Mouse (Mus musculus): ENCODE results near the gene Ryr1. TPM values are rescaled to one million over a fixed set of nuclear protein-coding genes. Genes with fewer than 3 reads are reported as not detected.

Ryr1 gene
- polyA plus RNA-seq, 1 experiment from 2014 or later = 2.2 TPM

DNA sequence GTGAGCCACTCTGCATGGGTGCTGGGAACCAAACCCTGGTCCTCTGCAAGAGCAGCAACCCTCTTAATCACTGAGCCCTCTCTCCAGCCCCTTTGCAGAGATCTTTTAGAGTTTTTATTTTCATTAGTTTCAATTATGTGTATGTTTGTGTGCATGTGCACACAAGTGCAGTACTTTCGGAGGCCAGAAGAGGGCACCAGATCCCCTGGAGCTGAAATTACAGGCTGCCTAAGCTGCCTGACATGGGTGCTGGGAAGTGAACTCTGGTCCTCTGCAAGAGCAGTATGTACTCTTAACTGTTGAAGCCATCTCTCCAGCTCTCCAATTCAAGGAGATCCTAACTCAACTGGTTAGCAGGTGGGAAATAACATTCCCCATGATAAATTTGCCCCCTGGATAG is 110.0 kb downstream of the Ryr1 start:
- H3K9me3 ChIP-seq (replicated peaks) = no peaks in the 10 kb centered on the region
- H3K27me3 ChIP-seq (ENCODE audit: low read depth, poor library complexity, severe bottlenecking) = peaks cover 37% of the 10 kb centered on the region
- DNase-seq (ENCODE audit: low spot score) = no peak
- no peaks in the 10 kb centered on the region for H3K36me3 ChIP-seq
- H3K4me1 ChIP-seq = peaks cover 10% of the 10 kb centered on the region
- H3K27ac ChIP-seq = no peak overlapping the region
- no peak overlapping the region for H3K4me3 ChIP-seq
- WGBS = 95% methylated on average over 1 of the region's 1 CpGs

DNA sequence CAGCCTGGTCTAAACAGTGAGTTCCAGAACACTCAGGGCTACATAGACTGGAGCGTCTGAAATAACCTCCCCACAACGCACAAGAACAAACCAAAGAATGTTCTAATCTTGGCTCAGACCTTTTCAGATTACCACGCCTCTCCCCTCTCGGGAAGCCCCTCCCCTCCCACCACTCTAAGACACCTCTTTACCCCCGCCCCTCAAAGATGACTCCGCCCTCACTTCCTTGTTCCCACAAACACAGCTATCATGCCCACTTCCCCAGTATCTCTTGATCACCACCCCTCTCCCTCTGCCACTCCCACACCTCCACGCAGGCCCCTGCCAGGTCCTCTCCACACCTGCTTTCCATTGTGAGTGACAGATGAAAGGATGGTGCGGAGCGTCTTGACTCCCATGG is 116.3 kb downstream of the Ryr1 start:
- DNase-seq (ENCODE audit: low spot score) = no peak
- Histone ChIP-seq H3K4me3 (no peak overlapping the region), H3K9me3 (replicated peaks) (no peaks in the 10 kb centered on the region), H3K27ac (no peak overlapping the region), H3K36me3 (no peaks in the 10 kb centered on the region), H3K4me1 (no peaks in the 10 kb centered on the region), H3K27me3 (ENCODE audit: low read depth, poor library complexity, severe bottlenecking) (no peaks in the 10 kb centered on the region)
- 83% methylated on average over 9 of the region's 9 CpGs for WGBS

DNA sequence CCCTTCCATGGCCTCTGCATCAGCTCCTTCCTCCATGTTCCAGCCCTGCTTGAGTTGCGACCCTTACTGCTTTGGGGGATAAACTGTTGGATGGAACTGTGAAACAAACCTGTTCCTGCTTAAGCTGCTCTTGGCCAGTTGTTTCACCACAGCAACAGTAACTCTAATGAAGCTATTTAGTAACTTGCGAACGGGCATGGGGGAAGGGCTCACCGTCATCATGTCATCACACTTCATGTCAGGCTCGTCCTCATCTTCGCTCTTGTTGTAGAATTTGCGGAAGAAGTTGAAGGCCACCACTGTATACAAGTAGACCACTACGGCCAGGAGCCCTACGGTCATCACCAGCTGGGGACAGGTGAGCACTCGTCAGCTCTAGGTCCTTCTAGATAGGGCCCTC is 116.8 kb downstream of the Ryr1 start:
- H3K36me3 ChIP-seq = no peaks in the 10 kb centered on the region
- no peaks in the 10 kb centered on the region for H3K4me1 ChIP-seq
- DNase-seq (ENCODE audit: low spot score) = no peak
- no peaks in the 10 kb centered on the region for H3K27me3 ChIP-seq (ENCODE audit: low read depth, poor library complexity, severe bottlenecking)
- 95% methylated on average over 10 of the region's 10 CpGs for WGBS
- no peaks in the 10 kb centered on the region for H3K9me3 ChIP-seq (replicated peaks)
- no peak overlapping the region for H3K27ac ChIP-seq
- no peak overlapping the region for H3K4me3 ChIP-seq

DNA sequence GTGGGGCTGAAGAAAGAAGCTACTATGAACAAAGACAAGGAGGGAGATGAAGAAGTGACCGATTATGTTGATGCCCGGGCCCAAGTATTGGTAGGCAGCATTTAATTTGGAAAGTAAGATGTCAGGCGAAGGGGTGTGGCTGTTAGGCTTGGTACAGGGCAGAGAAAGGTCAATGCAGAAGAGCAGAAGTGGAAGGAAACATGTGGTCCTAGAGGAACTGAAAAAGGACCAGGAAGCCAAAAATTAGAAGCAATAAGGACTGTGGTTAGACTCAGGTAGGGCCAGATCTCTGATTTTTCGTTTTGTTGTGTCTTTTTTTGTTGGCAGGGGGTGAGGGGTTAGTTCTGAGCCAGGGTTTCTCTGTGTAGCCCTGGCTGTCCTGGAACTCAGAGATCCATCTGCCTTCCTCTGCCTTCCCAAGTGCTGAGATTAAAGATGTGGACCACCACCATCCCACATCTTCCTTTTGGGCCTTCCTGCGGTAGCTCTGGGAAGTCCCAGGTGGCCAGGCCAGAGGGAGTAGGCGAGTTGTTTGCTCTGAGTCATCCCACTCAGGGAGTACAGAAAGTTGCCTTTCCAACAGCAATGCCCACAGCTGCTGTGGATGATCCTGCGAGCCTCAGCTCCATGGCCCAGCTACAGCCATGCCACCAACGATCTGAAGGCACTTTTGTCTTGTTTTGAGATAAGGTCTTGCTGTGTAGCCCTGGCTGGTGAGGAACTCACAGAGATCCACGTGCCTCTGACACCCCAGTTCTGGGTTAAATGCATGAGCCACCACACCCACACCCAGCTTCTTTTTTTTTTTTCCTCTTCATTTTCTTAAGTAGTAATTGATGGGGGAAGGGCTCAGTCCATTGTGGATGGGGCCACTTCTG is 117.5 kb downstream of the Ryr1 start:
- Histone ChIP-seq H3K9me3 (replicated peaks) (no peaks in the 10 kb centered on the region), H3K36me3 (no peaks in the 10 kb centered on the region), H3K4me3 (no peak overlapping the region), H3K4me1 (no peaks in the 10 kb centered on the region), H3K27ac (no peak overlapping the region), H3K27me3 (ENCODE audit: low read depth, poor library complexity, severe bottlenecking) (no peaks in the 10 kb centered on the region)
- DNase-seq (ENCODE audit: low spot score) = no peak
- 88% methylated on average over 9 of the region's 9 CpGs for WGBS

DNA sequence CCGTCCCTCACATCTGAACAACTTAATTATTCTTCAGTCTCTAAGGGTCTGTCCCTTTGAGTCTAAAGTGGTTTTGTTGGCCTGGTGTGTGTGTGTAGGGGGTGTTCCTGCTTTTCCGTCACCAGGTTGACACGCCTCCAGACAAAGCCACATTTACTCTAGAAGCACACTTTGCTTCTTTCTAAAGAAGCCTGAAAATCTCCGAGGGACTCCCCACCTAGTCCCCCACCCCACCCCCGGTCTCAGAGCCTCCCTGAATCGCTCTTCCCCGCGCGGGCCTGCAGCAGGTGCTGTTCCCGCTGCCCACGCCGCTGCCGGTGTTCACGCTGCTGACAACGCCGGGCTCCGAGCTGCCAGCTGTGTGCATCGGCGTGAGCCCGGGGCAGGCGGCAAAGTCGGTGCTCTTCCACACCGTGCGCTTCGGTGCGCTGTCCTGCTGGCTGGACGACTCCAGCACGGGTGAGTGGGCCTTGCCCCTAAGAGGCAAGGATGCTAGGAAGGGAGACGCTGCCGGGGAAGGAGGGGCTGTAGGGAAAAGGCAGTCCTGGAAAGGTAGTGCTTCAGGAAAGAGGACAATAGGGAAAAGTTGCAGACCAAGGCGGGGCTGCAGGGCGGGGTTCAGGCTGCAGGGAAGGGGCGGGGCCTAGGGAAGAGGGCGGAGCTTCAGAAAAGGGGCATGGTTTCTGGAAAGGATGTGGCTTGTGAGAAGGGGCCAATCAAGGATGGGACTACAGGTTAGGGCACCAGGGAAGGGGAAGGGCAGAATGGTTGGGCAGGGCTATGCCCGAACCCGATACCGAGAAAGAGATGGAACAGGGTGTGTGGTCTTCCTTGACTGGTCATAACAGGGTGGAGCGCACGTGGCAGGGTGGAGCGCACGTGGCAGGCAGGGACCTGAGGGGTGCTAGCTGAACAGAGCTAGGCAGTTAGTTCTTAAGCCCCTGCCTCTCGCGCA is 124.1 kb downstream of the Ryr1 start:
- Histone ChIP-seq H3K27ac (peak overlapping the region; percentile 92), H3K36me3 (peaks cover 3% of the 10 kb centered on the region; the same call in 1 of the 2 replicates), H3K4me3 (peak overlapping the region; percentile 67), H3K9me3 (replicated peaks) (no peaks in the 10 kb centered on the region), H3K27me3 (ENCODE audit: low read depth, poor library complexity, severe bottlenecking) (peaks cover 7% of the 10 kb centered on the region; the same call in 1 of the 2 replicates), H3K4me1 (peaks cover 13% of the 10 kb centered on the region)
- DNase-seq (ENCODE audit: low spot score) = peak; percentile 90
- WGBS = 7% methylated on average over 43 of the region's 43 CpGs

DNA sequence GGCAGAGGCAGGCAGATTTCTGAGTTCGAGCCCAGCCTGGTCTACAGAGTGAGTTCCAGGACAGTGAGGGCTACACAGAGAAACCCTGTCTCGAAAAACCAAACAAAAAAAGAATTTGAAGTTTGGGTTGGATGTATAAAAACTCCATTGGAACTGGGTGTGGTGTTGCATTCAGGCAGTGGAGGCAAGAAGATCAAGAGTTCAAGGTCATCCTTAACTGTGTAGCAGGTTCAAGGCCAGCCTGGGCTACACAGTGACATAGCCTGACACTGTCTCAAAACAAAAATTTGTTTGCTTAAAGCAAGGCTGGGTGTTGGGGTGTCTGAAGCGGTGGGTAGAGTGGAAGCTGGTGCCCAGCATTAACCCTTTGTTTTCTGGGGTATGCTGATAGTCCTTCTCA is 131.6 kb downstream of the Ryr1 start:
- Histone ChIP-seq H3K27me3 (ENCODE audit: low read depth, poor library complexity, severe bottlenecking) (no peaks in the 10 kb centered on the region), H3K36me3 (peaks cover 7% of the 10 kb centered on the region; the same call in 1 of the 2 replicates), H3K9me3 (replicated peaks) (no peaks in the 10 kb centered on the region), H3K4me3 (no peak overlapping the region), H3K4me1 (no peaks in the 10 kb centered on the region), H3K27ac (no peak overlapping the region)
- WGBS = 87% methylated on average over 3 of the region's 3 CpGs
- DNase-seq (ENCODE audit: low spot score) = no peak

DNA sequence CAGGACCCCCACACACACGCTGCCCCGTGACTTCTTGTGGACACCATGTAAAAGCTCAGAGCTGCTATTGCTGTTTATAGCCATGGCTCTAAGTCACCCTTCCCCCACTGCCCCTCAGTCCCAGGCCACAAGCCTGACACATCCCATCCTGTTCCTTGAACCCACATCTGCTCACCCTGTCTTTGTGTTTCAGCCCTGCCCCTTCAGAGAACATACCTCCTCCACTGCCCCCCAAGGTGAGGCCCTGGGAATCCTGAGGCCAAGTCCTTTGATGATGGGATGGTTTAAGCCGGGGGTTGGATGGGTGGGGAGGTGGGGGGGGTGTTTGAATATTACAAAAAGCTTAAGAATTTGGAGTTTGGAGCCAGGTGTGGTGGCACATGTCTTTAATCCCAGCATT is 132.0 kb downstream of the Ryr1 start:
- H3K36me3 ChIP-seq = peaks cover 7% of the 10 kb centered on the region; the same call in 1 of the 2 replicates
- no peak overlapping the region for H3K4me3 ChIP-seq
- 93% methylated on average over 3 of the region's 3 CpGs for WGBS
- no peaks in the 10 kb centered on the region for H3K4me1 ChIP-seq
- DNase-seq (ENCODE audit: low spot score) = no peak
- no peaks in the 10 kb centered on the region for H3K9me3 ChIP-seq (replicated peaks)
- 0 out of 2 replicates have a peak overlapping the region, but pooled peaks have one; percentile 1 for H3K27ac ChIP-seq
- no peaks in the 10 kb centered on the region for H3K27me3 ChIP-seq (ENCODE audit: low read depth, poor library complexity, severe bottlenecking)

DNA sequence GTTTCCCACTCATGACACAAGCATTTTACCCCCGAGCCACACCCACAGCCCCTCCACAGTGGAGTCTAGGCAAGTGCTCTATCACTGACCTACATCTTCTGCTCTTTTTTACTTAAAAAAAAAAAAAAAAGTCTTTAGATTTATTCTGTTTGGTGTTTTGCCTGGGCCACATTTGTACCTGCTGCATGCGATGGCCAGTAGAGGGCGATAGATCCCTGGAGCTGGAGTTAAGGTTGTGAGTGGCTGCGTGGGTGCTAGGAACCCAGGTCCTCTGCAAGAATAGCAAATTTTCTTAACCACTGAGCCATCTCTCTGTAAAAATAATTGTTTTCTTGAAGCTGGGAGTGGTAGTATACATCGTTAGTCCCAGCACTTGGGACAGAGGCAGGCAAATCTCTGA is 133.4 kb downstream of the Ryr1 start:
- Histone ChIP-seq H3K4me1 (no peaks in the 10 kb centered on the region), H3K27ac (no peak overlapping the region), H3K4me3 (no peak overlapping the region), H3K27me3 (ENCODE audit: low read depth, poor library complexity, severe bottlenecking) (no peaks in the 10 kb centered on the region), H3K36me3 (peaks cover 7% of the 10 kb centered on the region), H3K9me3 (replicated peaks) (no peaks in the 10 kb centered on the region)
- DNase-seq (ENCODE audit: low spot score) = no peak
- whole genome bisulfite sequencing = 63% methylated on average over 5 of the region's 5 CpGs

DNA sequence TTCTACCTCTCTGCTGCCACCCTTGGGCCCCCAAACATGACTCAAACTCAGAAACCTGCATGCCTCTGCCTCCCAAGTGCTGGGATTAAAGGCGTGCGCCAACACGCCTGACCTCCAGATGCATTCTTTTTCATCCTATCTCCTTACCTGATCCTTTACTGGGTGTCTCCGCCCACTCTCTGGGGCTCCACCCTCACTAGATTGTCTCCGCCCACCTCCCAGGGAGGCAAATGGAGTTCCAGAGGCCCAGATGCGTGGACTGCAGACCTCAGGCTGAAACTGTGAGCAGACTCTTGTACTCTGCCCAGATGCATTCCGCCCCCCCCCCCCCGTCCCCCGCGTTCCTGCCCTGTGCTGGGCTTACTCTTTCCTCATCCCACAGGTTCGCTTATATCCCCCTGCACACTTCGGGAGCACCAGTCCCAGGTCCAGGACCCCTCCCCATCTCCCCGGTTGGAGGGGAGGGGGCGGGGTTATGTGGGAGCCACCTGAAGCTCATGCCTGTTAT is 134.2 kb downstream of the Ryr1 start:
- WGBS = 56% methylated on average over 14 of the region's 14 CpGs
- Histone ChIP-seq H3K4me3 (no peak overlapping the region), H3K4me1 (no peaks in the 10 kb centered on the region)

DNA sequence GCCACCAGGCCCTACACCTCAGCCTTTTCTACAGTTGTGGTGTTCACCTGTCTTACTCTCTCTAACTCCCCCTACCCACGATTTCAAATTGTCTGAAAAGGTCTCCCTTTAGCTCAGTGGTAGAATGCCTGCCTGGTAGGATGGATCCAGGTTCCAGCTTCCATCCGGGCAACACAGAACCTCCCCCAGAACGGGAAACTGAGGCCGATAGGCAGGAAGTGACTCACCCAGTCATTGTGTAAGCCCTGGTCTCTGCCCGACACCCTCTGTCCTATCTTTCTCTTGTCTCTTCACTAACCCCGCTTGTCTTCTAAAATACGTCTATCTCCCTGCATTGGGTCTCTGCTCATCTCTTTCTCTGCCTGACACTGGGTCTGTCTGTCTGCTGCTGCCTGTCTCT is 139.8 kb downstream of the Ryr1 start:
- Histone ChIP-seq H3K9me3 (replicated peaks) (no peaks in the 10 kb centered on the region), H3K4me1 (peaks cover 27% of the 10 kb centered on the region), H3K27ac (no peak overlapping the region), H3K4me3 (no peak overlapping the region), H3K36me3 (peaks cover 6% of the 10 kb centered on the region; the same call in 1 of the 2 replicates), H3K27me3 (ENCODE audit: low read depth, poor library complexity, severe bottlenecking) (no peaks in the 10 kb centered on the region)
- no peak for DNase-seq (ENCODE audit: low spot score)
- WGBS = 90% methylated on average over 7 of the region's 7 CpGs

More for the DNA sequence above, 134.2 kb downstream of the Ryr1 start:
- Histone ChIP-seq H3K27ac (no peak overlapping the region), H3K36me3 (peaks cover 3% of the 10 kb centered on the region; the same call in 1 of the 2 replicates), H3K9me3 (replicated peaks) (no peaks in the 10 kb centered on the region), H3K27me3 (ENCODE audit: low read depth, poor library complexity, severe bottlenecking) (no peaks in the 10 kb centered on the region)
- DNase-seq (ENCODE audit: low spot score) = no peak

DNA sequence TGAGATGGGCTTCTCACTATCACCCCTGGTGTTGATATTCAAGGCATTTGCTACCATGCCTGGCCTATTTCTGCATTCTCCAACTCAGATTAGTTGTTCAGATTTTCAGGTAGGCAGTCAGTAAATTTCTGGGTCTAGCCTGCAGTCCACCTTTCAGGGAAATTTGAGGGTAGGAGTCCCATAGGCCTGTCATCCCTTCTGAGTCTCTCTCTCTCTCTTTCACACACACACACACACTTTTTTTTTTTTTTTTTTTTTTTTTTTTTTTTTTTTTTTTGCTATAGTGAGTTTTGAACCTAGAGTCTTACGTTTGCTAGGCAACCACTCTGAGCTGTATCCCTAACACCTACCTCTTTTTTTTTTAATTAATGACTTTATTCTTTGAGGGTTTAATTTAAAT is 140.5 kb downstream of the Ryr1 start:
- Histone ChIP-seq H3K4me1 (peaks cover 27% of the 10 kb centered on the region), H3K4me3 (no peak overlapping the region), H3K9me3 (replicated peaks) (no peaks in the 10 kb centered on the region), H3K27me3 (ENCODE audit: low read depth, poor library complexity, severe bottlenecking) (no peaks in the 10 kb centered on the region), H3K27ac (no peak overlapping the region), H3K36me3 (peaks cover 9% of the 10 kb centered on the region)
- WGBS = 89% methylated on average over 1 of the region's 1 CpGs
- no peak for DNase-seq (ENCODE audit: low spot score)

DNA sequence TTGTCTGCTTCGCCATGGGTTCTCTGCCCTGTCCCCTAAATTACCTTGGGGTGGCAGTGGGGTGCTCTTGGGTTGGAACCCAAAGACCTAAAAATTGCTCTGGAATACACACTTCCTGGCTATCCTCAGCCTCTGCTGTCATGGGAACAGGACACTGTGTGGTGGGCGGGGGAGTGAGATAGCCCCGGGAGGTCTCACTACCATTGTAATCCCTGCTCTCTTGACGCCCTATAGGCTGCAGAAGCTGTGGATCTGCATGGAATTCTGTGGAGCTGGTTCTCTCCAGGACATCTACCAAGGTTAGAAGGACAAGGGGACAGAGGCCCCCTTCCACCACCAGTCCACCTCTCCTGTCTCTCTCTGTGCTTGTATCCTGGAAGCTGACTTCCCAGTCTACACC is 141.1 kb downstream of the Ryr1 start:
- 77% methylated on average over 4 of the region's 4 CpGs for WGBS
- peaks cover 13% of the 10 kb centered on the region for H3K36me3 ChIP-seq
- DNase-seq (ENCODE audit: low spot score) = no peak
- H3K27me3 ChIP-seq (ENCODE audit: low read depth, poor library complexity, severe bottlenecking) = no peaks in the 10 kb centered on the region
- no peak overlapping the region for H3K27ac ChIP-seq
- H3K9me3 ChIP-seq (replicated peaks) = no peaks in the 10 kb centered on the region
- peaks cover 27% of the 10 kb centered on the region for H3K4me1 ChIP-seq
- H3K4me3 ChIP-seq = peak overlapping the region; percentile 4; the same call in 1 of the 2 replicates

Data from limb, embryonic 10.5 days (tissue).